Mouse (Mus musculus) neural tube, embryonic 12.5 days (tissue): ENCODE results near the gene Klhl33. TPM values are rescaled to one million over a fixed set of nuclear protein-coding genes. Genes with fewer than 3 reads are reported as not detected.
A peak's percentile ranks its signal among the peaks of the same experiment; 100 is the strongest.

ENCODE experiments used
- ATAC-seq: fragments of 200-750 bp; cut with Nextera tagmentation; 2 replicates; pipeline ENCODE4 v1.8.0; 2017; ENCODE audit warnings: low read depth, mild to moderate bottlenecking, moderate TSS enrichment, moderate library complexity; ENCODE audit not compliant: low FRiP score
- H3K27ac ChIP-seq: fragments of 300-500 bp; sonication (generic); 2 replicates; pipeline ENCODE4 v1.5.1; 2016
- H3K27me3 ChIP-seq: fragments of 300-500 bp; sonication (generic); replicated peaks from 2 replicates; pipeline ENCODE4 v1.6.1; 2016; ENCODE audit warnings: mild to moderate bottlenecking
- H3K36me3 ChIP-seq: fragments of 300-500 bp; sonication (generic); 2 replicates; pipeline ENCODE4 v1.6.1; 2016; ENCODE audit warnings: mild to moderate bottlenecking
- H3K4me1 ChIP-seq: fragments of 300-500 bp; sonication (generic); 2 replicates; pipeline ENCODE4 v1.6.1; 2016
- H3K4me2 ChIP-seq: fragments of 300-500 bp; sonication (generic); replicated peaks from 2 replicates; pipeline ENCODE4 v1.6.1; 2016; ENCODE audit warnings: mild to moderate bottlenecking
- H3K4me3 ChIP-seq: fragments of 300-500 bp; sonication (generic); 2 replicates; pipeline ENCODE4 v1.5.1; 2016
- H3K9ac ChIP-seq: fragments of 300-500 bp; sonication (generic); 2 replicates; pipeline ENCODE4 v1.6.1; 2016; ENCODE audit warnings: mild to moderate bottlenecking
- H3K9me3 ChIP-seq: fragments of 300-500 bp; sonication (generic); 2 replicates; pipeline ENCODE4 v1.6.1; 2016; ENCODE audit warnings: mild to moderate bottlenecking
- WGBS: fragments of 180-500 bp; shearing (Covaris S2); methylation state at CpG from one replicate; pipeline ENCODE4 v1.1.7; 2016; 5-methylcytosine and 5-hydroxymethylcytosine counted together
- polyA plus RNA-seq: library from polyadenylated mRNA; unstranded; fragments of >200 nt; fragmentation: Nextera tagmentation; extraction: Ambion mirVana; gene quantifications from 2 replicates; pipeline ENCODE4 v1.2.1, GENCODE M21; 2016

Klhl33 gene
- polyA plus RNA-seq, 1 experiment from 2014 or later: 0.81 TPM

DNA sequence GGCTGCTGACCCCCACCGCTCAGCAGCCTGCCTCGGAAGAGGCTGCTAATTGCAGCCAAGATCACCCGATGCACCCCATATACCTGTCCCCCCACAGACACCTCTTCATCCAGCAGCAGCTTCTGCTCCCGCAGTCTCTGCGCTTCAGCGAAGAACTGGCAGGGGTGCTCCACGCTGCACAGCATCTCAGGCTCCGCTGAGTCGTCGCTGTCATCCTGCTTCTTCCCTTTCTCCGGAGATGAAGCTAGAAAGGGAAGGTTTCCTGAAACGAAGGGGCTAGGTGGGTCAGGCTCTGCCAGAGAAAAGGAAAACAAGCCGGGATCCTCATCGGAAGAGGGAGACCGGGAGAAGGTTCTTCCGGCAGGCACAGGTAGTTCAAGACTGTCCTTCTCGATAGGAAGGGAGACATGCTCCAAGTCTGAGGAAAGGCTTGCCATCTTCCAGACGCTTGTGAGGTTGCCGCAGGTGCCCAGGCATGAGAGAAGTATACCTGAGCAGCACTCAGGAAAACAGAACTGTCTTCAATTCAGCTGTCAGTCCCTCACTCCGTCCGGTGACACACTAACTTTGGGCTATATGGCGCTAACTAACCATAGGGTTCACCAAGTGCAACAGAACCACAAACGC is 447 bp downstream of the Klhl33 start:
- Histone ChIP-seq H3K9me3 (no peaks in the 10 kb centered on the region), H3K4me2 (peak overlapping the region; percentile 83), H3K27me3 (peaks cover 3% of the 10 kb centered on the region; the same call in 1 of the 2 replicates), H3K27ac (no peak overlapping the region), H3K4me3 (peak overlapping the region; percentile 47), H3K4me1 (peaks cover 10% of the 10 kb centered on the region), H3K36me3 (no peaks in the 10 kb centered on the region), H3K9ac (peak overlapping the region; percentile 65)
- ATAC-seq: peak; percentile 61
- WGBS: 19% methylated on average over 23 of the region's 23 CpGs

DNA sequence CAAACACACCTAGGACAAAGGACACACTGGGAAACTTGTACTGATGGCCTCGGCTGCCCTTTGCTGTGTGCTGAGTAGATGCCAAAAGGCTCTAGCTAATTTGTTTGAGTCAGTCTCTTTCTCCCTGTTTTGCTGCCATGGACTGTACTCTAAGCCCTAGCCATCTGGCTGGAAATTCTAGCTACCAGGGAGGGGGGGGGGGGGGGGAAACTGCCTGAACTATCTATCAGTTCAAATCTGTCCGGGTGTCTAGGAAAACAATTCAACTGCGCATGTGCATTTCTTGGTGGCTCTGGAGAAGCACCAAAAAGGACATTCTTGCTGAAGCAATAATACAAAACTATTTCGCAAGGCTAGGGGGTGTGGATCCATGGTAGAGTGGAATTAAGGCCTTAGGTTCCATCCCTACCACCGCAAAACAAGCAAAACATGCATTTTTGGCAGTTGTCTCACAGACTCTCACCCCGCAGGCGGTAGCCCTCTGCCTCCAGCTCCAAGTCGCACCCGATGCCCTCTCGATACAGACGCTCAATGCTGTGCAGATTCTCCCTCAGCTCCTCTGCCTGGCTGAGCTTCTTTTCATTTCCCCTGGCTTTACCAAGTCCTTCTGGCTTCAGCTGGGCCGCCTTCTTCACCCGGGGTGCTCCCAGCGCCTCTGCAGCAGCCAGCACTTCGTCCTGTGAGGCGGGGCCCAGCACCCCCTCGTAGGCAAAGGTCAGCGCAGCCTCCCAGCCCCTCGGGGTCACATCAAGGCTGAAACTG is 1.1 kb downstream of the Klhl33 start:
- H3K27me3 ChIP-seq: peaks cover 3% of the 10 kb centered on the region; the same call in 1 of the 2 replicates
- H3K9ac ChIP-seq: peak overlapping the region; percentile 65
- H3K4me3 ChIP-seq: peak overlapping the region; percentile 47
- H3K36me3 ChIP-seq: no peaks in the 10 kb centered on the region
- H3K9me3 ChIP-seq: no peaks in the 10 kb centered on the region
- peak overlapping the region; percentile 83 for H3K4me2 ChIP-seq
- no peak overlapping the region for H3K27ac ChIP-seq
- ATAC-seq: peak; percentile 41
- peaks cover 10% of the 10 kb centered on the region for H3K4me1 ChIP-seq
- WGBS: 16% methylated on average over 19 of the region's 19 CpGs

DNA sequence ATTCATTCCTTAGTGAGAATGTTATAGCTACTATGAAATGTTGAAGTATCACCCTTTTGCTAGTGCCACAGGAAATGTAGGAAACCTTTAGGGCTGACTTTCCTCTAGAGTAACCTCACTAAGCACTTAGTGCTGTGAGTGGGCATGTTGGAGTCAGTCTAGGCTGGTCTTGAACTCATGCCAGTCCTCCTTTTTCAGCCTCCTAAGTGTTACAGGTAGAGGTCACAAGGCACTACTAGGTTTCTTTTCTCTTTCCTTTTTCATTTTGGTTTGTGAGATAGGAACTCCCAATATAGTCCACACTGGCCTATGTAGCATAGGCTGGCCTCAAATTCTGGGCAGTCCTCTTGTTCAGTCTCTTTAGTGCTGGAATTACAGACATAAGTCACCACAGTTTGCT is 1.9 kb downstream of the Klhl33 start:
- Histone ChIP-seq H3K27ac (no peak overlapping the region), H3K4me3 (no peak overlapping the region), H3K36me3 (no peaks in the 10 kb centered on the region), H3K9me3 (no peaks in the 10 kb centered on the region), H3K4me2 (no peak overlapping the region), H3K4me1 (peaks cover 10% of the 10 kb centered on the region), H3K27me3 (peaks cover 3% of the 10 kb centered on the region; the same call in 1 of the 2 replicates), H3K9ac (no peak overlapping the region)
- ATAC-seq: no peak

DNA sequence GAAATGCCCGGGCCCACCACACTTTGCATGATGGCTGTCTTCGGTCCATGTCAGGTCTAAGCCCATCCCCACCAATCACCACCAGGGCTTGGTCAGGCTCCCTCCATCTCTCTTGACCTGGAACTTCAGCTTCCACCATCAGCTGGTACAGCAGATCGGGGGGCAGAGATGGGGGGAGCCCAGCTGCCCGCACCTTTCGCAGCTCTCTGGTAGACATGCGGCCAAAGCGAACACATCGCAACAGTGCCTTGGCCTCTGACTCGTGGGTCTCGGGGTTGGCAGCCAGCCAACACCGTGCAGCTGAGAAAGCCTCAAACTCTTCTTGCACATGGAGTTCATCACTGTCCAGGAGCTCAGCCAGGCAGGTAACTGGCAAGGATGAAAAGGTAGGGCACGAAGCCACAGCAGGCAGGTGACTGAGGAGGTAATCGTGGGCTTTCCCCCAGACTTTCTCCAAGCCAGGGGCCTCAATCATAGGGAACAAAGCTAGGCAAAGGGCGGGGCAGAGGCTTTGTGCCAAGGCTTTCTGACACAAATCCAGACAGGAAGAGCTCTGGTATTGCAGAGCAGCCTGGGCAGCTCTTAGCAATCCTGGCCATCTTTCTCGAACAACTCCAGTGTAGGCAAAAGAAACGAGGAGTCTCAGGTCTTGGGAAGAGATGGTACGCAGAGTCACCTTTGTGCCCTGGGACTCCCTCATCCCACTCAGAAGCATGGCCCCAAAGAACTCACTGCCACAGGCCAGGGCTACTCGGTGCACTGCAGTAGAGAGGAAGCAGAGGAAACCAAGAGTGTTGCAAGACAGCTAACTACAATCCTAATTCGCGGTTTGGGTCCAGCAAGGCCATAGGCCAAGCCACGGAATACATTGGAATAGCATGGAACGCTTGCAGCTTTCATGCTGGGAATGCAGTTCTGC is 4.5 kb downstream of the Klhl33 start:
- no peak overlapping the region for H3K4me3 ChIP-seq
- H3K4me2 ChIP-seq: no peak overlapping the region
- no peaks in the 10 kb centered on the region for H3K36me3 ChIP-seq
- peaks cover 10% of the 10 kb centered on the region for H3K4me1 ChIP-seq
- peaks cover 3% of the 10 kb centered on the region; the same call in 1 of the 2 replicates for H3K27me3 ChIP-seq
- WGBS: 90% methylated on average over 22 of the region's 22 CpGs
- H3K9me3 ChIP-seq: no peaks in the 10 kb centered on the region
- no peak for ATAC-seq
- H3K27ac ChIP-seq: no peak overlapping the region
- no peak overlapping the region for H3K9ac ChIP-seq

DNA sequence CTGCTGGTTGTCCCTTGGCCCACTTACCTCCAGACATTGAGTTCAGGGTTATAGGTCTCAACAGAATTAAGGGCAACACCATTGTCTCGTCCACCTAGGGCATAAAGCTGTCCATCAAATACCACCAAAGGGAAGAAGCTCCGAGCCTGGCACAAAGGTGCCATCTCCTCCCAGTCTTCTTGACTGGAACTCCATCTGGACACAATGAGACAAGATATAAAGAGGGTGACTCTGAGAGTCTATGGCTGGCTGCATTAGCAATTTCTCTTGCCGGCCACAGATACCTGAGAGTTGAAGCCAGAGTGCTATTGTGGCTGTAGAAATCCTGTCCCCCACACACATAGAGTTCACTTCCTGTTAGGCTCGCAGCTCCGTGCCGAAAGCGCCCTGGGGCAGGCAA is 5.2 kb downstream of the Klhl33 start:
- peaks cover under 1% of the 10 kb centered on the region; the same call in 1 of the 2 replicates for H3K27me3 ChIP-seq
- H3K4me3 ChIP-seq: no peak overlapping the region
- H3K9me3 ChIP-seq: no peaks in the 10 kb centered on the region
- ATAC-seq: no peak
- no peak overlapping the region for H3K9ac ChIP-seq
- no peak overlapping the region for H3K27ac ChIP-seq
- WGBS: 88% methylated on average over 7 of the region's 7 CpGs
- H3K4me1 ChIP-seq: peaks cover 8% of the 10 kb centered on the region
- H3K4me2 ChIP-seq: no peak overlapping the region
- no peaks in the 10 kb centered on the region for H3K36me3 ChIP-seq

DNA sequence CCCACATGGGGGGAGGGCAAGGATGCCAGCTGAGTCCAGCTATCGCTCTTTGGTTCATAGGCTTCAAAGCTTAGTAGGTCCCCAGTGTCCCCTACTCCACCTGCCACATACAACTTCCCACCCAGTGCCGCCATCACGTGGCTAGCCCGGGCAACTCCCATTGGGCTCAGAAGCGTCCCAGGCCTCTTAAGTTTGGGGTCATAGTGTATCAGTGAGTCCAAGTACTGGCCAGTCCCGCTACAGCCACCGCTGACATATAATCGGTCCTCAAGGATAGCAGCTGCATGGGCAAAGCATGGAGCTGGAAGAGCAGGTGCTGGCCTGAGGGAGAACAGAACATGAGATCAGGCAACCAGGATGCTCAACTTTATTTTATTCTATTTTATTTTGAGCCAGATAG is 5.7 kb downstream of the Klhl33 start:
- Histone ChIP-seq H3K27ac (no peak overlapping the region), H3K9me3 (no peaks in the 10 kb centered on the region), H3K27me3 (no peaks in the 10 kb centered on the region; the same call in 1 of the 2 replicates), H3K4me2 (no peak overlapping the region), H3K9ac (no peak overlapping the region), H3K4me3 (no peak overlapping the region), H3K4me1 (peaks cover 3% of the 10 kb centered on the region), H3K36me3 (no peaks in the 10 kb centered on the region)
- 93% methylated on average over 8 of the region's 8 CpGs for WGBS
- ATAC-seq: no peak

DNA sequence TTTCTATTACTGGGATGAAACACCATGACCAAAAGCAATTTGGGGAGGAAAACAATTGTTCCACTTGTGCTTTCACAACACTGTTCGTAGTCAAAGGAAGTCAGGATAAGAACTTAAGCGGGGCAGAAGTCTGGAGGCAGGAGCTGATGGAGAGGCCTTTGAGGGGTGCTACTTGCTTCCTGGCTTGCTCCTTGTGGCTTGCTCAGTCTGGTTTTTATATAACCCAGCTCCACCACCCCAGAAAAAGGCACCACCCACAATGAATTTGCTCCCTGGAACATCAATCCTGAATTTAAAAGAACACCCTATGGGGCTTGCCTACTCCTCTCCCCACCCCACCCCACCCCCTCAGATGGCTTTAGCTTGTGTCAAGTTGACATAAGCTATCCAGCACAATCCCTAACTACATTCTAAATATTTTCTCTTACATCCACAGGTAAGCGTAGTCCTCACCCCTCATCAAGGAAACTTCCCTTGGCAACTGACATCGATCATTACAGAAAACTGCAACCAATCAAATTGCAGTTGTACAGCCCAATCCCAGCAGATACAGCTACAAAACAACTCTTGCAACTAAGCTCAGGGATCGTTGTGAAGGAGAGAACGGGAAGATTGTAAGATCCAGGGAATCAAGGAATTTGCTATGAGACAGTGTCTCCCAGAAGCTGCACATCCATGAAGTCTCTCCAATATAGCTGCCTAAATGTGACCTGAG is 20.9 kb downstream of the Klhl33 start:
- Histone ChIP-seq H3K27me3 (no peaks in the 10 kb centered on the region), H3K4me3 (no peak overlapping the region), H3K27ac (no peak overlapping the region), H3K4me2 (no peak overlapping the region), H3K36me3 (no peaks in the 10 kb centered on the region), H3K4me1 (no peaks in the 10 kb centered on the region), H3K9me3 (no peaks in the 10 kb centered on the region), H3K9ac (no peak overlapping the region)
- ATAC-seq: no peak
- WGBS: 84% methylated on average over 6 of the region's 6 CpGs

DNA sequence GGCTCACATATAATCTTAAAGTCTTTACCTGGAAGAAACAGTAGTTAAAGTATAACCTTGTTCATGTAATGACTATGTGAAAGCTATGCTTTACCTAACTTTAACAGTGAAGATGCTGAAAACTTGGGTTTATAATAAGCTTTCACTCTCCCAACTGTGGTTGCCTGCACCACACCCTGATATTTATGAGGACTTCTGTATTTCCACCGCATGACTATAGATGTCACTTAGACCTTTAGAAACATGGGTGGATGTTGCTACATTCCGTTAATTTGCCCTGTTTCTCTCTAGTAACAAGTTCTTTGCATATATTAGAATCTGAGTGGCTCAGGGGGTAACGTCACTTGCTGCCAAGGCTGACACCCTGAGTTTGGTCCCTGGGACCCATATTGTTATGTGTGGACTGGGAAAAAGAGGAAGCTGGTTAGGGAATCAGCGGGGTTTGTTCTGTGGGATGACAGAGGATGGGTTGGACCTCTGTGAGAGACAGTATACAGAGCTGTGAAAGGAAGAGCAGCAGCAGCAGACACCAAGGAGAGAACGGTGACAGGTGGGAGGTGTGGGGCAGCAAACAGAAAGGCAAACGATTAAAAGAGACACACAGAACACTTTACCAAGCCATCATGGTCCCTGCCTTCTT is 21.6 kb downstream of the Klhl33 start:
- Histone ChIP-seq H3K4me2 (no peak overlapping the region), H3K4me3 (no peak overlapping the region), H3K9me3 (no peaks in the 10 kb centered on the region), H3K4me1 (no peaks in the 10 kb centered on the region), H3K36me3 (no peaks in the 10 kb centered on the region), H3K9ac (no peak overlapping the region), H3K27ac (no peak overlapping the region), H3K27me3 (no peaks in the 10 kb centered on the region)
- no peak for ATAC-seq
- WGBS: 84% methylated on average over 6 of the region's 6 CpGs

DNA sequence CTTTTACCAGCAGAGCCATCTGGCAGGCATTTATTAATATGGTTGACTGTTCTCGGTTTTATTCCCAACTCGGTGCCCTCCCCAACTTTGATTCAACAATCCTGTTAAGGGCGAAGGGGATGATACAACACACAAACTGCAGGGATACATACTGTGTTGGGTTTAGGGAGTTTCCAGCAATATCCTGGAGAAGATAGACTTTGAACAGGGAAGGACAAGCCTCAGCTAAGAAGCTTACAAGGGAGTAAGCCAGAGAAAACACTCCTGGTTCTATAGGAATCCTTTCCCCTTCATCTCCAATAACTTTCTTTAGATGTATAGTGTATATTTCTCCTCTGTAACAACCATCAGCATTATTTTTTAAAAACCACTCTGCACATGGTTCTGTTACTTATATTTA is 22.1 kb downstream of the Klhl33 start:
- ATAC-seq: no peak
- Histone ChIP-seq H3K4me2 (no peak overlapping the region), H3K27me3 (no peaks in the 10 kb centered on the region), H3K27ac (no peak overlapping the region), H3K4me3 (no peak overlapping the region), H3K9ac (no peak overlapping the region), H3K9me3 (no peaks in the 10 kb centered on the region), H3K4me1 (no peaks in the 10 kb centered on the region), H3K36me3 (no peaks in the 10 kb centered on the region)
- WGBS: 89% methylated on average over 3 of the region's 3 CpGs

DNA sequence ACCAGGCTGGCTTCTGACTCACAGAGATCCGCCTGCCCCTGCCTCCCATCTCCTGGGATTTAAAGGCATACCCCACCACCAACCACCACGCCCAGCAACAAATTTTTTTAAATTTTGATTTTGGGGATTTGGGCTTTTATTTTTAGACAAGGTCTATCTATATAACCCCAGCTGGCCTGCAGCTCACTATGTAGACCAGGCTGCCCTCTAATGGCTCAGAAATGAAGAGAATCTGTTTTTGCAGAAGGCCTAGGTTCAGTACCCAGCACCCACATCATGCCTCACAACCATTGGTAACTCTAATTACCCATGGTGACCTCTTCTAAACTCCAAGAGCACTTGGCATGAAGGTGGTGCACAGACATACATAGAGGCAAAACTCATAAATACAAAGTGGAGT is 26.0 kb downstream of the Klhl33 start:
- Histone ChIP-seq H3K4me3 (no peak overlapping the region), H3K4me2 (peak overlapping the region; percentile 72; the same call in 1 of the 2 replicates), H3K4me1 (no peaks in the 10 kb centered on the region), H3K9me3 (no peaks in the 10 kb centered on the region), H3K27ac (no peak overlapping the region), H3K9ac (no peak overlapping the region), H3K27me3 (no peaks in the 10 kb centered on the region), H3K36me3 (no peaks in the 10 kb centered on the region)
- no peak for ATAC-seq
- WGBS: 87% methylated on average over 2 of the region's 2 CpGs

DNA sequence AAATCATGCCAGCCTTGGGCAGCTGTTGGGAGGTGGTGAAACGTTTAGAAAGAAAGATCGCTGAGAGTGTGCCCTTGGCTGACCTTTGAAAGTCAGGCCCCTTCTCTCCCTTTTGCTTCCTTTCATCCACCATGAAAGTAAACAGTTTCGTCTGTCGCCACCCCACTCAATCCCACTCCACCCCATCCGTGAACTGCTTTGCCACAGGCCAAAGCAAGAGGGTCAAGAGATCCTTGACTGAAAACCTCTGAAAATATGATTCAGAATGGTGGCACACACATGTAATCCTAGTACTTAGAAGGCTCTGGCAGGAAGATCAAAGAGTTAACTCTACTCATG is 26.5 kb downstream of the Klhl33 start:
- Histone ChIP-seq H3K4me1 (no peaks in the 10 kb centered on the region), H3K4me2 (peak overlapping the region; percentile 72), H3K9ac (peak overlapping the region; percentile 56), H3K27me3 (no peaks in the 10 kb centered on the region), H3K36me3 (no peaks in the 10 kb centered on the region), H3K27ac (no peak overlapping the region), H3K9me3 (no peaks in the 10 kb centered on the region), H3K4me3 (peak overlapping the region; percentile 51)
- no peak for ATAC-seq
- WGBS: 25% methylated on average over 5 of the region's 5 CpGs
